Mouse (Mus musculus): Measurements from ENCODE around the gene Pde12. TPM values are rescaled to one million over a fixed set of nuclear protein-coding genes. Genes with fewer than 3 reads are reported as not detected.

The Pde12 gene
- polyA plus RNA-seq, 1 experiment, result 2.3 TPM

DNA sequence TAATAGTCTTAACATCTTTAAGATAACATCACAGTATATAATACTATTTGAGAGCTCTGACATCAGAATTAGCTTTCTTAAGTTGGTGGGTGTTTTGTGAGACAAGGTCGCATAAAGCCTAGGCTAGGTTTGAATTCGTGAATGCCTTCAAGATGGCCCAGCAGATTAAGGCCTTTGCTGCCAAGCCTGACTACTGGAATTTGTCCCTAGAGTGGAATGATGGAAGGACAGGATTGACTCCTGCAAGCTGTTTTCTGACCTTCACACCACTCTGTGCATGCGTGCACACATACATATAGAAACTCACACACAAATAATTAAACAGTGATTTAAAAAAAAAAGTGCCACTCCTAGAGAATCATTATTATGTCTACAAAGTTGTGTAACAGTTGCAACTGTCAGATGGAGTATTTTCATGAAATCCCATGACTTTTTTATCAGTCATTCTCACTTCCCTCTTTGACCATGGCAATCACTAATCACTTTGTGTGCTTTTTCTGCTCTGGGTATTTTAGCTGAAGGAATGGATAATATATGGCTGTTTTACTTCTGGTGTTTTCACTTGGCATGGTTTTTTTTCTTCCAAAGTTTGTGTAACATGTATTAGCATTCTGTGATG lies 26.6 kb downstream of the Pde12 start:
- Histone ChIP-seq H3K4me3 (ENCODE audit: control insufficient read depth, low read depth, low read length) (no peak overlapping the region), H3K4me1 (ENCODE audit: control insufficient read depth, insufficient read depth, low read length) (no peaks in the 10 kb centered on the region; the same call in none of the 2 replicates), H3K27me3 (ENCODE audit: control insufficient read depth, insufficient read depth, low read length) (no peaks in the 10 kb centered on the region), H3K27ac (ENCODE audit: control insufficient read depth, insufficient read depth, low read depth, low read length) (no peak overlapping the region), H3K36me3 (ENCODE audit: control insufficient read depth, insufficient read depth, low read length) (peaks cover 1% of the 10 kb centered on the region; the same call in 1 of the 2 replicates)
- TF ChIP-seq POLR2A (IDR thresholded peaks at IDR 0.05; ENCODE audit: control insufficient read depth, low read depth, low read length) (no peak), CTCF (IDR thresholded peaks at IDR 0.05; ENCODE audit: control insufficient read depth, insufficient read depth, insufficient replicate concordance, low read depth, low read length) (no peak)

DNA sequence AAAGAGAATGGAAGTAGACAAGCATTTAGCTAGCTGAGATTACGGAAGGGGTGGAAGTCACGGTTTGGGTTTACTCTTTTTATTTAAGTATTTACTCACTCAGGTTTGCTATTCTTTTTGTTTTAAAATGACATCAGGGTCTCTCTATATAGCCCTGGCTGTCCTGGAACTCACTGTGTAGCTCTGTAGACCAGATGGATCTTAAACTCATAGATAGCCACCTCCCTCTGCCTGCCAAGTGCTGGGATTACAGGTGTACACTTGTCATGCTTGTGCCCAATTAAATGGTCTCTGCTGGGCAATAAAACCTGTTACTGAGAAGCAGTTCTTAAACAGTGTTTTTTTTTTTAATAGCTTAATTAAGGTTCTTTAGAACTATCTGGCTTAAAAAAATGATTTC lies 29.7 kb downstream of the Pde12 start:
- TF ChIP-seq CTCF (IDR thresholded peaks at IDR 0.05; ENCODE audit: control insufficient read depth, insufficient read depth, insufficient replicate concordance, low read depth, low read length) (no peak), POLR2A (IDR thresholded peaks at IDR 0.05; ENCODE audit: control insufficient read depth, low read depth, low read length) (no peak)
- H3K4me3 ChIP-seq (ENCODE audit: control insufficient read depth, low read depth, low read length), result peak overlapping the region; percentile 64; the same call in 1 of the 2 replicates
- no peak overlapping the region for H3K27ac ChIP-seq (ENCODE audit: control insufficient read depth, insufficient read depth, low read depth, low read length)
- no peaks in the 10 kb centered on the region for H3K36me3 ChIP-seq (ENCODE audit: control insufficient read depth, insufficient read depth, low read length)
- no peaks in the 10 kb centered on the region for H3K27me3 ChIP-seq (ENCODE audit: control insufficient read depth, insufficient read depth, low read length)
- H3K4me1 ChIP-seq (ENCODE audit: control insufficient read depth, insufficient read depth, low read length), result peaks cover 2% of the 10 kb centered on the region

DNA sequence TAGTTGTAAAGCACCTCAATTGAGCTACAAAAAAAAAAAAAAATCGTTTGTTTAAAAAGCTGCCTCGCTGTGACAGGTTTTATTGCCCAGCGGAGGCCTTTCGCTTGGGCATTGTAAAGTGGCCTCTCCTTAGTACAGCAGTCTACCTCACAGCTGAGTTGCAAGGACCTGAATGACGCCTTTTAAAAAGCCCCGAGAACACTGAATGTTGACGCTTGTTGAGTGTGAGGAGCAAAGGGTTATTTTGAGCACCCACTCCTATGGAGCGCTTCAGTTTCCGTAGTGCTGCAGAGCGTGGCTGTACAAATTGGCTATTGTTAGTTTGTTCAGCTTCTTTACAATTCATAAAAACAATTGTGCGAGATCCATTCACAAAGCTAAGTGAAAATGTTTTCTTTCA lies 30.4 kb downstream of the Pde12 start:
- Histone ChIP-seq H3K27me3 (ENCODE audit: control insufficient read depth, insufficient read depth, low read length) (no peaks in the 10 kb centered on the region), H3K36me3 (ENCODE audit: control insufficient read depth, insufficient read depth, low read length) (no peaks in the 10 kb centered on the region), H3K4me3 (ENCODE audit: control insufficient read depth, low read depth, low read length) (peak overlapping the region; percentile 85), H3K27ac (ENCODE audit: control insufficient read depth, insufficient read depth, low read depth, low read length) (no peak overlapping the region), H3K4me1 (ENCODE audit: control insufficient read depth, insufficient read depth, low read length) (peaks cover 2% of the 10 kb centered on the region)
- no peak for TF ChIP-seq CTCF (IDR thresholded peaks at IDR 0.05; ENCODE audit: control insufficient read depth, insufficient read depth, insufficient replicate concordance, low read depth, low read length)
- no peak for TF ChIP-seq POLR2A (IDR thresholded peaks at IDR 0.05; ENCODE audit: control insufficient read depth, low read depth, low read length)

DNA sequence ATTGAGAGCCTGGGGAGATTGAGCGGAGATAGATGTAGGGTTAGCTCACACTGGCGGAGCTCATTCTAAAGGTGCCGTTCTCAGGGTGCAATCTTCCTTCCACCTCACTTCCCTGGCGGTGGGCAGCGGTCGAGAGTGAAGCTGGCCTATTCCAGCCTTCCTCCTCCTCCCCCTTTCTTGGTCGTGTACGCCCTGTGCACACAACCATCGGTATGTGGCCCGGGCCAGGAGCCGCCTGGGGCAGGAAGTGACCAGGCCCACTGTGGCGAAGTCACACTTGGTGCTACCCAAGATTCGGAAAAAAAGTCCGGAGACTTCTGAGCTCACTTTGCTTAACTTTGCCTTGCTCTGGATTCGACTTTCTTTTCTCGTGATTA lies 31.0 kb downstream of the Pde12 start:
- peak overlapping the region; percentile 99 for H3K27ac ChIP-seq (ENCODE audit: control insufficient read depth, insufficient read depth, low read depth, low read length)
- H3K4me1 ChIP-seq (ENCODE audit: control insufficient read depth, insufficient read depth, low read length), result peaks cover 2% of the 10 kb centered on the region
- H3K4me3 ChIP-seq (ENCODE audit: control insufficient read depth, low read depth, low read length), result peak overlapping the region; percentile 98
- TF ChIP-seq POLR2A (IDR thresholded peaks at IDR 0.05; ENCODE audit: control insufficient read depth, low read depth, low read length) (peak; percentile 36; the same call in 1 of the 2 replicates), CTCF (IDR thresholded peaks at IDR 0.05; ENCODE audit: control insufficient read depth, insufficient read depth, insufficient replicate concordance, low read depth, low read length) (no peak)
- H3K36me3 ChIP-seq (ENCODE audit: control insufficient read depth, insufficient read depth, low read length), result no peaks in the 10 kb centered on the region
- H3K27me3 ChIP-seq (ENCODE audit: control insufficient read depth, insufficient read depth, low read length), result no peaks in the 10 kb centered on the region

DNA sequence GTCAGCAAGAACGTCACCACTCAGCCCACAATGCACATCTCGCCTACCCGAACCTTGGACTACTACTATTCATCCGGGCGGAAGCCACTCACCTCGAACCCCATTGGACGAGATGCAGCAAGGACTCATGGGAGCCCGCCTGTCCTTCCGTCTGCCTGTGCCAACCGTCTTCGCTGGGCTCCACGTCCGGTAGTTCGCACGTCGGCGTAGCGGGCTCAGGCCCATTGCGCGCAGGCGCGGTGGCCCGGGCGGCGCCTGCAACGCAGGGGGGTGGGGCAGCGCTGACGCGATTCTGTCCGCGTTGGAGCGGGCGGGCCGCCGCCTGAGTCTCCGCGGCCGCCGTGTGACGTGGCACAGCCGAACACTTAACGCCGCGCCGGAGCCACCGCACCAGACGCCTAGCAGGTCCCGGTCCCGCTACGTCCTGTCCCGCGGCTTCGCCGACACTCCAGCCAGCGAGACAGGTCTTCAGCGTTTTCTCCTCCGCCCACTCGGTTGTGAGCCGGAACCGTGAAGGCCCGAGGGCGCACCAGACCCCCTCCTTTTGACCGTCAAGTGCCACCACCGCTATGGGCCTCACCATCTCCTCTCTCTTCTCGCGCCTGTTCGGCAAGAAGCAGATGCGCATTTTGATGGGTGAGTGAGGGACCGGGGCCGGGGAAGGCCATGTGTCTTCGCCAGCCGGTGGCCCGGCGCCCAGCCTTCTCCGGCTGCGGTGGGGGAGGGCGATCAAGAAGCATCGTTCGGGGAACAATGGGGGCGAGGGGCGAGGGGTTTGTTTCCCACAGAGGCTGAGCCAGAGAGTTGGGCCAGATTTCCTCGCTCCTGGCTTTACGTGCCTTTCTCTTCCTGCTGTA lies 31.6 kb downstream of the Pde12 start, which contains the start of gene Arf4:
Gene Arf4, plus strand, starts transcription at position 224 of the 857 bp plus-strand sequence.
- Histone ChIP-seq H3K27ac (ENCODE audit: control insufficient read depth, insufficient read depth, low read depth, low read length) (peak within 1 kb of the TSS; percentile 99), H3K27me3 (ENCODE audit: control insufficient read depth, insufficient read depth, low read length) (no peaks in the 10 kb centered on the region), H3K4me1 (ENCODE audit: control insufficient read depth, insufficient read depth, low read length) (peaks cover 2% of the 10 kb centered on the region), H3K36me3 (ENCODE audit: control insufficient read depth, insufficient read depth, low read length) (no peaks in the 10 kb centered on the region), H3K4me3 (ENCODE audit: control insufficient read depth, low read depth, low read length) (peak within 1 kb of the TSS; percentile 98)
- TF ChIP-seq CTCF (IDR thresholded peaks at IDR 0.05; ENCODE audit: control insufficient read depth, insufficient read depth, insufficient replicate concordance, low read depth, low read length) (no peak), POLR2A (IDR thresholded peaks at IDR 0.05; ENCODE audit: control insufficient read depth, low read depth, low read length) (peak; percentile 72)

DNA sequence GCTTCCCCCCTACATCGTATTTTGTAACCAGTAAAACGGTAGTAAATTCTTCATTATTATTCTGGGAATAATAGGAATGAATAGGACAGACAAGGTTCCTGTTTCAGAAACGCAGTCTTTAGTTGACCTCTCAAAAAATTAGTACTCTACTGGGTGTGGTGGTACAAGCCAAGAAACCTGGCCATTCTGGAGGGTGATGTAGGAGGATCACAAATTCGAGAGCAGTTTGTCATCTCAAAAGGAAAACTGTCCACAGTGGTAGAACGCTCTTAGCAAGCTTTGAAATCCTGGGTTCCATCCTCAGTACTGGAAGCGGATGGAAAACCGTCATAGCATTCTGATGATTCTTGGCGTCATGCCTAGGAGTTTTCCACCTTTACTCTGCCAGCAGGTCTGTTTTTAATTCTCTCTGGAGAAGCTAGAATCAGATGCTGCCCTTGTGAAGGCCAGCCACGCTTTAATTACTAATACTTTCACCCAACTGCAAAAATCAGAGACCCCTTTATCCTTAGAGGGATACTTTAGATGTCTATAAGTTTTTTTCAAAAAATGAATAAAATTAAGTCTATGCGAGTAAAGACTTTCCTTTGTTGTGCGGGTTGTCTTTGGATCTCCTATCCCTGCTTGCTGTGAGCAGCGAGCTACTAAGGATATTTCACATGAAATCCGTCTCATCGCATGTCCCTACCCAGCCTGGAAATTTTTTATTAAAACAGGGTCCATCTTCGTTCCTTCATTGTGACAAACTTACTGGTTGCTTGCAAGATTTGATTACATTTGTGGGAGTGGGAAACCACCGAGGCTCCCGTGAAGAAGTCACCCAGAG lies 32.4 kb downstream of the Pde12 start:
- no peak for TF ChIP-seq CTCF (IDR thresholded peaks at IDR 0.05; ENCODE audit: control insufficient read depth, insufficient read depth, insufficient replicate concordance, low read depth, low read length)
- no peak for TF ChIP-seq POLR2A (IDR thresholded peaks at IDR 0.05; ENCODE audit: control insufficient read depth, low read depth, low read length)
- peak overlapping the region; percentile 98 for H3K4me3 ChIP-seq (ENCODE audit: control insufficient read depth, low read depth, low read length)
- H3K36me3 ChIP-seq (ENCODE audit: control insufficient read depth, insufficient read depth, low read length), result no peaks in the 10 kb centered on the region
- H3K27ac ChIP-seq (ENCODE audit: control insufficient read depth, insufficient read depth, low read depth, low read length), result peak overlapping the region; percentile 99
- peaks cover 2% of the 10 kb centered on the region for H3K4me1 ChIP-seq (ENCODE audit: control insufficient read depth, insufficient read depth, low read length)
- no peaks in the 10 kb centered on the region for H3K27me3 ChIP-seq (ENCODE audit: control insufficient read depth, insufficient read depth, low read length)

Data from testis, adult 2 months (tissue).